Mouse (Mus musculus) testis, postnatal 14 days (tissue): ENCODE results near the gene Gm3383.
"Not testable (repeated sequence)": the region's sequence is repeated elsewhere in the genome, so short reads cannot be mapped to it uniquely, and the experiment has no call there.

ENCODE experiments used
- DNase-seq: peaks from one replicate; pipeline ENCODE4 v3.0.0; 2021; ENCODE audit warnings: low spot score

The Gm3383 gene

DNA sequence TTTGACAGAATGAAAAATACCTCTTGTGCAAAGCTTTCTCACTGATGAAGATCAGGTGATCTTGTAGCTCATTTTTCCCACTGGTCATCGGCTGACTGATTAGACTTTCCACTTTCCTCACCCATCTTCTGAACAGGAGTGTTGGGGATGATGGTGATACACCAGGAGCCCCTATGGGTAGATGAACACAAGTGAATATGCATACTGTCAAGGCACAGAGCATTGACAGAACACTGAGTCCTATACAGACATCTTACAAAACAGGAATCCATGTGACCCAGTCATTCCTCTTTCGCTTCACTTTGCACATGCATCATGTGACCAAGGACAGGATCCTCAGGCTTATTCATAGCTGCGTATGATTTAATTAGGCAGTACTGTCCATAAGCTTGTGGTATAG, at the start of gene Gm3383:
Gm3383 (minus strand) TSS at position 101 of the 400 bp plus-strand sequence.
- not testable (repeated sequence) for DNase-seq

DNA sequence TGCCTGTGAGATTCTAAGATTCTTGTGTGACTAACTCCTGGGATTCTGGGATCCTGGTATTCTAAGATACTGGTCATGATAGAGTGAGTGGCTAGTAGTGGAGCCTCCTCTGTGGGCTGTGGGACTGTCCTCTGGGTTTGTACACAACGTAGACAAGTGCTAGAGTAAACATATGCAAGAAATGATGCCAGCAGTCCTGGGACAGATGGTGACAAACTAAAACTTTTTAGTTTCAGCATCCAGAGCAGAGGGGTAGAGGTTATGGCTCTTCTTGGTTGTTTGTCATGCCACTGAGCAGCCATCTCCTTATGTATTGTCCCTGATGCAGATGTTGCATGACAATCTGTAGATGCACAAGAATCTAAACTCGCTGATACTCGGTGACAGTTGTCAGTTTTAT, 48.1 kb upstream of the Gm3383 start:
- DNase-seq, result not testable (repeated sequence)

DNA sequence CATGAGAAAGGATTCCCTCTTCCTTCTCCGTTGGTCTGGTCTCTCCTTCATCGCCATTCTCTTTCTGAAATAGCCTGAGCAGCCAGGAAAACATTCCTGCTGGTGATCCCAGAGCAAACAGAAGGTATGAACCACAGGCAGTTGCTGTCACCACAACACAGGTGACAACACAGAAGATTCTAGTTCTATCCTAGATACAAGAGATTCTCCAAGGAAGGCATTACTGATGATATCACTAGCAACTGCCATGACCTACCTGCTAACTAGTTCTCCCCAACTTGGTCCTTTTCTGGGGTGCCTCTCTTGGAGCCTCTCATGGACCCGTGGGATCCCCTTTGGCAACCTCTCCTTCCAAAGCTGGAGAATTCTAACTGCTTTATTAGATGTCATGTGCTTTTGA, 22.4 kb upstream of the Gm3383 start, which contains the start of gene Gm3424:
Gm3424 (minus strand) TSS at position 101 of the 400 bp plus-strand sequence.
- not testable (repeated sequence) for DNase-seq

DNA sequence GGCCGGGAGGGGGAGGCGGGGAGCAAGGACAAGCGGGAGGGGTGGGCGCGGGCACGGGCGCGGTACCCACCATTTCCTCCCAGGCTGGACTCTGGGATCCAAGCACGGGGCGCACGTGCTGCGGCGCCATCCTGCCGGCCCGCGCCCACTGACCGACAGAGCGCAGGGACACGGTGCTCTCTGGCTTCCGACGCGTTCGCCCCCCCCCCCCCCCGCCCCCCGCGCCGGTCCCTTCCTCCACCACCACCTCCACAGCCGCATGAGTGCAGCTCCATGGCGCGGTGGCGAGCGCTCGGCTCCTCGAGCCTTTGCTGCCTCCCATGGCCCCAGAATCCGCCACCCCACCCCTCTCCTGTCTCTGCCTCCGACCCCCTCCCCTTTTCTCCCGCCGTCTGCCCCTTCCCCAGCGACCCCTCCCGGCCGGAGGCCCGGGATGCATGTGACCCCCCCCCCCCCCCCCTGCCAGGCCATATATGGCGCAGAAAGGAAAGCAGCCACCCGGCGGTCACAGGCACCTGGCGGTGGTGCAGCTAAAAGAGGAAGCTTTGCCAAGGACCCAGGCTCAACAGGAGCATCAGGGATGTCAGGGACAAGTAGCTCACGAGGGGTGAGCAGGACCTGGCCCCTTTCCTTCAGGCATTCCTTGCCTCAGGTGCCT, 5.0 kb upstream of the Gm3383 start:
- DNase-seq, result not testable (repeated sequence)

DNA sequence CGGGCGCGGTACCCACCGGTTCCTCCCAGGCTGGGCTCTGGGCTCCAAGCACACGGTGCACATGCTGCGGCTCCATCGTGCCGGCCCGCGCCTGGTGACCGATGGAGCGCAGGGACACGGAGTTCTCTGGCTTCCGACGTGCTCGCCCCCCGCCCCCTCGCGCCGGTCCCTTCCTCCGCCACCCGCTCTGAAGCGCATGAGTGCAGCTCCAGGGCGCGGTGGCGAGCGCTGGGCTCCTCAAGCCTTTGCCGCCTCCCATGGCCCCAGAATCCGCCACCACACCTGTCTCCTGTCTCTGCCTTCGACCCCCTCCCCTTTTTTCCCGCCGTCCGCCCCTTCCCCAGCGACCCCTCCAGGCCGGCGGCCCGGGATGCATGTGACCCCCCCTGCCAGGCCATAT, 66.3 kb downstream of the Gm3383 start, which contains the start of gene Gm3373:
Gm3373 (minus strand) TSS at position 101 of the 400 bp plus-strand sequence.
- not testable (repeated sequence) for DNase-seq

DNA sequence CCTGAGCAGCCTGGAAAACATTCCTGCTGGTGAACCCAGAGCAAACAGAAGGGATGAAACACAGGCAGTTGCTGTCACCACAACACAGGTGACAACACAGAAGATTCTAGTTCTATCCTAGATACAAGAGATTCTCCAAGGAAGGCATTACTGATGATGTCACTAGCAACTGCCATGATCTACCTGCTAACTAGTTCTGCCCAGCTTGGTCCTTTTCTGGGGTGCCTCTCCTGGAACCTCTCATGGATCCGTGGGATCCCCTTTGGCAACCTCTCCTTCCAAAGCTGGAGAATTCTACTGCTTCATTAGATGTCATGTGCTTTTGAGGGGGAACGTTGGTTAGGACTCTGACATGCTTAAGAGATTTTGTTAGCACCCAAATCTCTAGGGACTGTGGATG, 120.4 kb downstream of the Gm3383 start, which contains the start of gene Gm9603:
Gm9603 (minus strand) TSS at position 101 of the 400 bp plus-strand sequence.
- DNase-seq, result not testable (repeated sequence)

DNA sequence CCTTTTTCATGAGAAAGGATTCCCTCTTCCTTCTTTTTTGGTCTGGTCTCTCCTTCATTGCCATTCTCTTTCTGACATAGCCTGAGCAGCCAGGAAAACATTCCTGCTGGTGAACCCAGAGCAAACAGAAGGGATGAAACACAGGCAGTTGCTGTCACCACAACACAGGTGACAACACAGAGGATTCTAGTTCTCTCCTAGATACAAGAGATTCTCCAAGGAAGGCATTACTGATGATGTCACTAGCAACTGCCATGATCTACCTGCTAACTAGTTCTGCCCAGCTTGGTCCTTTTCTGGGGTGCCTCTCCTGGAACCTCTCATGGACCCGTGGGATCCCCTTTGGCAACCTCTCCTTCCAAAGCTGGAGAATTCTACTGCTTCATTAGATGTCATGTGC, 174.9 kb downstream of the Gm3383 start, which contains the start of gene Gm8265:
Gm8265 (minus strand) TSS at position 101 of the 400 bp plus-strand sequence.
- DNase-seq, result not testable (repeated sequence)
